Mouse (Mus musculus): ENCODE measurements around the gene Lhfpl4. TPM values are rescaled to one million over a fixed set of nuclear protein-coding genes. Genes with fewer than 3 reads are reported as not detected.

Gene Lhfpl4
- total RNA-seq, 2 experiments from 2014 or later, result 73.2 to 84.9 TPM

GRCm38 (mm10) chr6:113170651-113171050, 24.5 kb downstream of the Lhfpl4 start:
- DNase-seq (ENCODE audit: extremely low spot score in 1 of 2, low spot score in 1 of 2), result no peak

GRCm38 (mm10) chr6:113169852-113170251, 25.3 kb downstream of the Lhfpl4 start:
- no peak for DNase-seq (ENCODE audit: extremely low spot score in 1 of 2, low spot score in 1 of 2)

- no peak for DNase-seq (ENCODE audit: extremely low spot score in 1 of 2, low spot score in 1 of 2)
Measured at GRCm38 (mm10) chr6:113168316-113168975, 26.7 kb downstream of the Lhfpl4 start.

- peak; percentile 31 to 47 for DNase-seq (ENCODE audit: extremely low spot score in 1 of 2, low spot score in 1 of 2)
Measured at GRCm38 (mm10) chr6:113166661-113167251, 28.4 kb downstream of the Lhfpl4 start.

- no peak for DNase-seq (ENCODE audit: extremely low spot score in 1 of 2, low spot score in 1 of 2)
Measured at GRCm38 (mm10) chr6:113163513-113163912, 31.7 kb downstream of the Lhfpl4 start.

GRCm38 (mm10) chr6:113161982-113162381, 33.2 kb downstream of the Lhfpl4 start:
- DNase-seq (ENCODE audit: extremely low spot score in 1 of 2, low spot score in 1 of 2), result no peak

GRCm38 (mm10) chr6:113160106-113160505, 35.1 kb downstream of the Lhfpl4 start:
- DNase-seq (ENCODE audit: extremely low spot score in 1 of 2, low spot score in 1 of 2), result no peak

- DNase-seq (ENCODE audit: extremely low spot score in 1 of 2, low spot score in 1 of 2), result no peak
Measured at GRCm38 (mm10) chr6:113156064-113156463, 39.1 kb downstream of the Lhfpl4 start.

- DNase-seq (ENCODE audit: extremely low spot score in 1 of 2, low spot score in 1 of 2), result no peak
Measured at GRCm38 (mm10) chr6:113154886-113155285, 40.3 kb downstream of the Lhfpl4 start.

- DNase-seq (ENCODE audit: extremely low spot score in 1 of 2, low spot score in 1 of 2), result no peak
Measured at GRCm38 (mm10) chr6:113154071-113154470, 41.1 kb downstream of the Lhfpl4 start.

- DNase-seq (ENCODE audit: extremely low spot score in 1 of 2, low spot score in 1 of 2), result no peak
Measured at GRCm38 (mm10) chr6:113145249-113145648, 49.9 kb downstream of the Lhfpl4 start.

GRCm38 (mm10) chr6:113144764-113145163, 50.4 kb downstream of the Lhfpl4 start:
- DNase-seq (ENCODE audit: extremely low spot score in 1 of 2, low spot score in 1 of 2), result no peak

- DNase-seq (ENCODE audit: extremely low spot score in 1 of 2, low spot score in 1 of 2), result no peak
Measured at GRCm38 (mm10) chr6:113141389-113142094, 53.6 kb downstream of the Lhfpl4 start.

GRCm38 (mm10) chr6:113133360-113133759, 61.8 kb downstream of the Lhfpl4 start:
- no peak for DNase-seq (ENCODE audit: extremely low spot score in 1 of 2, low spot score in 1 of 2)

- no peak for DNase-seq (ENCODE audit: extremely low spot score in 1 of 2, low spot score in 1 of 2)
Measured at GRCm38 (mm10) chr6:113120806-113121205, 74.4 kb downstream of the Lhfpl4 start.

Other genes starting within 250 kb of the Lhfpl4 start
- gene Srgap3, start 248.1 kb downstream of the Lhfpl4 start, total RNA-seq (2021), result 100 to 1,000 TPM; 241 to 270 TPM
- 10 to 100 TPM; 34.3 to 42.3 TPM for gene Thumpd3, start 149.2 kb downstream of the Lhfpl4 start, total RNA-seq (2021)
- gene Setd5, start 118.0 kb downstream of the Lhfpl4 start, total RNA-seq (2021), result 100 to 1,000 TPM in 1 of 2 experiments, 10 to 100 TPM in 1; 92.7 to 121 TPM
- 10 to 100 TPM; 15.7 to 17.3 TPM for gene Mtmr14, start 42.5 kb upstream of the Lhfpl4 start, total RNA-seq (2021)
- 10 to 100 TPM; 17.5 to 18.9 TPM for gene Cpne9, start 86.9 kb upstream of the Lhfpl4 start, total RNA-seq (2021)
- gene Brpf1, start 111.8 kb upstream of the Lhfpl4 start, total RNA-seq (2021), result 10 to 100 TPM; 32.2 to 35.1 TPM
- gene Ogg1, start 131.6 kb upstream of the Lhfpl4 start, total RNA-seq (2021), result 1 to 10 TPM; 7.8 to 8.2 TPM
- gene Camk1, start 148.6 kb upstream of the Lhfpl4 start, total RNA-seq (2021), result 10 to 100 TPM; 46.7 to 51.6 TPM
- 10 to 100 TPM; 50.1 to 53.2 TPM for gene Tada3, start 182.5 kb upstream of the Lhfpl4 start, total RNA-seq (2021)
- gene Arpc4, start 182.7 kb upstream of the Lhfpl4 start, total RNA-seq (2021), result 100 to 1,000 TPM; 320 to 364 TPM
- 10 to 100 TPM; 13.1 to 20.7 TPM for gene Ttll3, start 193.9 kb upstream of the Lhfpl4 start, total RNA-seq (2021)
- 10 to 100 TPM; 32.7 to 32.9 TPM for gene Rpusd3, start 224.0 kb upstream of the Lhfpl4 start, total RNA-seq (2021)
- gene Cidec, start 240.4 kb upstream of the Lhfpl4 start, total RNA-seq (2021), result not detected
- 10 to 100 TPM; 42.8 to 48.0 TPM for gene Jagn1, start 247.2 kb upstream of the Lhfpl4 start, total RNA-seq (2021)

All from layer of hippocampus, postnatal 25 days (tissue).